Mouse (Mus musculus) kidney, adult 9 months (tissue): ENCODE measurements at regions not wholly inside any gene's neighbourhood (a gene's known extent, or its start where the extent isn't known, plus 50 kb on each side); places are given as distances from the start of the nearest gene placed in this dataset.

ENCODE experiments used
- DNase-seq: peaks from one replicate; pipeline ENCODE4 v3.0.0; 2022

GRCm38 (mm10) chr8:126652151-126652550 lies 58.4 kb upstream of the Irf2bp2 start:
- no peak for DNase-seq

- peak; percentile 64 for DNase-seq
Measured at GRCm38 (mm10) chr8:126650945-126651344, 57.2 kb upstream of the Irf2bp2 start.

- no peak for DNase-seq
Measured at GRCm38 (mm10) chr8:126649305-126649704, 55.5 kb upstream of the Irf2bp2 start.

- no peak for DNase-seq
Measured at GRCm38 (mm10) chr8:126647350-126647749, 53.6 kb upstream of the Irf2bp2 start.

DNA sequence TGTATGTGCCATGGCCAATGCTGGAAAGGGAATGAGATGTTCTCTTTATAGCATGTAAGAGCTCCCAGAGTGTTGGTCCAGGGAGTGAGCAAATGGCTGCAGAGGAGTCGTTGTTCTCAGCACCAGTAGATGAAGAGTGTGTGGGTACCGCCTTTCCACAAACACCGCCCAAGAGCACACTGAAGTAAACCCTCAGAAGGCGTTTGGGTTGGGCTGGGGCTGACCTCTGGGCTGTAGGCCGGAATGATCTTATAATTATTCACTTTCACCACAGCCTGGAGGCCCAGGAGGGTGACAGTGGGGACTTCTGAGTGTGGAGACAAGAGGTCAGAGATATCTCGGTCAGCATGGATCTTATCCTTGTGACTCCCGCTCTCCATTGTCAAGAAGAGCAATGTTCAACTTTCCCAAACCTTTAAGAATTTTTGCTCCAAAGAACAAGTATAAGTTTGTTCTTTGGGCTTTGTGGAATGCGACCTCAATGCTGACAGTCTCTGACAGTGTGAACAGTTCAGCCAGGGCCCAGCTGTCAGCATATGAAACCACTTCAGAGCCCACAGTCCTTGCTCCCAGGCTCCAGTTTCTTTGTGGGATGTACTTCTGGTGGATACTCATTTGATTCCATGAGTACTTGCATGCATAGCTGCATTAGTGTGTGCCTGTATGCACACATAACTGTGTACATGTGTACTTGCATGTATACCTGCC lies 53.0 kb upstream of the Irf2bp2 start:
- DNase-seq = peak; percentile 26

DNA sequence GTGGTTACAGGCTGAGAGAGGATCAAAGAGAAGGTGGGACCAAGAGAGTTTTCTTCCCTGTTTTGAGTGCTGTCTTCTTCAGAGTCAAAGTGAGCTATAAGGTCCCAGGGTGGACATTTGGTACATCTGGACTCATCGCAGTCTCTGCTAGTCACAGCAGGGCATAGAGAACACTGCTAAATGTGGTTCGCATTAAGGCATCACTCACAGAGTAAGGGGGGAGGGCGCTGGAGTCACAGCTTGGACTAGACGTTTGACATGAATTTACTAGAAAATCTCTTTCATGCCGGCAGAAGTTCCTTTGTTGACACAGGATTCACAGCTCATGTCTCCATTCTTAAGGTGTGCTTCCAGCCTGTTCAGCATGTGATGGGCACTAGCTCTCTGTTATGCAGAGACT lies 50.4 kb upstream of the Irf2bp2 start:
- no peak for DNase-seq
